Mouse (Mus musculus): Measurements from ENCODE around the gene Mgat2. TPM values are rescaled to one million over a fixed set of nuclear protein-coding genes. Genes with fewer than 3 reads are reported as not detected.
"Not testable (repeated sequence)": the region's sequence is repeated elsewhere in the genome, so short reads cannot be mapped to it uniquely, and the experiment has no call there.

Mgat2 gene
- polyA plus RNA-seq, 1 experiment from 2014 or later = 28.3 TPM

- H3K27me3 ChIP-seq (ENCODE audit: poor library complexity, severe bottlenecking); DNase-seq (ENCODE audit: extremely low spot score, low spot score); H3K27ac ChIP-seq; H3K9me3 ChIP-seq; H3K4me3 ChIP-seq; H3K4me1 ChIP-seq: not testable (repeated sequence)
- peaks cover 24% of the 10 kb centered on the region for H3K36me3 ChIP-seq (replicated peaks)
- WGBS = 86% methylated on average over 2 of the region's 2 CpGs
These were observed 23.3 kb upstream of the Mgat2 start for GRCm38 (mm10) chr12:69160677-69161076.

GRCm38 (mm10) chr12:69163586-69163985 lies 20.4 kb upstream of the Mgat2 start:
- DNase-seq (ENCODE audit: extremely low spot score, low spot score); H3K27me3 ChIP-seq (ENCODE audit: poor library complexity, severe bottlenecking); H3K4me1 ChIP-seq; H3K4me3 ChIP-seq; H3K36me3 ChIP-seq (replicated peaks); H3K27ac ChIP-seq; H3K9me3 ChIP-seq: not testable (repeated sequence)
- WGBS = 89% methylated on average over 4 of the region's 4 CpGs

GRCm38 (mm10) chr12:69164904-69165303 lies 19.1 kb upstream of the Mgat2 start:
- no peak for DNase-seq (ENCODE audit: extremely low spot score, low spot score)
- WGBS = 66% methylated on average over 3 of the region's 3 CpGs
- peaks cover 19% of the 10 kb centered on the region for H3K4me1 ChIP-seq
- no peaks in the 10 kb centered on the region for H3K36me3 ChIP-seq (replicated peaks)
- H3K27ac ChIP-seq = no peak overlapping the region
- H3K9me3 ChIP-seq = no peaks in the 10 kb centered on the region
- H3K4me3 ChIP-seq = no peak overlapping the region
- H3K27me3 ChIP-seq (ENCODE audit: poor library complexity, severe bottlenecking) = no peaks in the 10 kb centered on the region

GRCm38 (mm10) chr12:69166861-69167581 lies 16.9 kb upstream of the Mgat2 start:
- WGBS = 70% methylated on average over 8 of the region's 8 CpGs
- H3K27me3 ChIP-seq (ENCODE audit: poor library complexity, severe bottlenecking); DNase-seq (ENCODE audit: extremely low spot score, low spot score); H3K9me3 ChIP-seq; H3K4me3 ChIP-seq; H3K36me3 ChIP-seq (replicated peaks); H3K27ac ChIP-seq: not testable (repeated sequence)
- H3K4me1 ChIP-seq = peaks cover 26% of the 10 kb centered on the region

- H3K9me3 ChIP-seq = no peaks in the 10 kb centered on the region
- H3K36me3 ChIP-seq (replicated peaks) = peaks cover 11% of the 10 kb centered on the region
- H3K27me3 ChIP-seq (ENCODE audit: poor library complexity, severe bottlenecking) = no peaks in the 10 kb centered on the region
- H3K4me1 ChIP-seq = peaks cover 26% of the 10 kb centered on the region
- DNase-seq (ENCODE audit: extremely low spot score, low spot score) = no peak
- H3K4me3 ChIP-seq = peak overlapping the region; percentile 94
- peak overlapping the region; percentile 99 for H3K27ac ChIP-seq
- WGBS = 9% methylated on average over 18 of the region's 18 CpGs
These were observed 16.1 kb upstream of the Mgat2 start for GRCm38 (mm10) chr12:69167656-69168460.

GRCm38 (mm10) chr12:69168461-69169106 lies 15.4 kb upstream of the Mgat2 start, which contains the start of gene Lrr1:
TSS of gene Lrr1 (plus strand) at chr12:69168814.
- under 1% methylated on average over 40 of the region's 40 CpGs for WGBS
- H3K4me1 ChIP-seq = peaks cover 26% of the 10 kb centered on the region

GRCm38 (mm10) chr12:69171307-69171706 lies 12.7 kb upstream of the Mgat2 start:
- 99% methylated on average over 2 of the region's 2 CpGs for WGBS
- Histone ChIP-seq H3K4me3 (no peak overlapping the region), H3K36me3 (replicated peaks) (peaks cover 45% of the 10 kb centered on the region), H3K9me3 (no peaks in the 10 kb centered on the region), H3K4me1 (peaks cover 26% of the 10 kb centered on the region), H3K27ac (no peak overlapping the region), H3K27me3 (ENCODE audit: poor library complexity, severe bottlenecking) (no peaks in the 10 kb centered on the region)
- no peak for DNase-seq (ENCODE audit: extremely low spot score, low spot score)

More at GRCm38 (mm10) chr12:69168461-69169106, 15.4 kb upstream of the Mgat2 start, which contains the start of gene Lrr1:
- peaks cover 18% of the 10 kb centered on the region for H3K36me3 ChIP-seq (replicated peaks)
- peak within 1 kb of the TSS; percentile 94 for H3K4me3 ChIP-seq
- peak within 1 kb of the TSS; percentile 99 for H3K27ac ChIP-seq
- no peaks in the 10 kb centered on the region for H3K27me3 ChIP-seq (ENCODE audit: poor library complexity, severe bottlenecking)
- H3K9me3 ChIP-seq = no peaks in the 10 kb centered on the region
- peak; percentile 88 for DNase-seq (ENCODE audit: extremely low spot score, low spot score)

- Histone ChIP-seq H3K4me3 (no peak overlapping the region), H3K27ac (no peak overlapping the region), H3K4me1 (0 out of 2 replicates have a peak, but pooled peaks cover 3% of the 10 kb centered on the region), H3K9me3 (no peaks in the 10 kb centered on the region), H3K36me3 (replicated peaks) (peaks cover 83% of the 10 kb centered on the region), H3K27me3 (ENCODE audit: poor library complexity, severe bottlenecking) (no peaks in the 10 kb centered on the region)
- 94% methylated on average over 3 of the region's 3 CpGs for WGBS
- DNase-seq (ENCODE audit: extremely low spot score, low spot score) = no peak
These were observed 8.0 kb upstream of the Mgat2 start for GRCm38 (mm10) chr12:69175975-69176374.

- Histone ChIP-seq H3K4me1 (peaks cover 2% of the 10 kb centered on the region; the same call in 1 of the 2 replicates), H3K9me3 (no peaks in the 10 kb centered on the region), H3K27me3 (ENCODE audit: poor library complexity, severe bottlenecking) (no peaks in the 10 kb centered on the region), H3K27ac (no peak overlapping the region), H3K36me3 (replicated peaks) (peaks cover 91% of the 10 kb centered on the region), H3K4me3 (no peak overlapping the region)
- DNase-seq (ENCODE audit: extremely low spot score, low spot score) = no peak
- 87% methylated on average over 3 of the region's 3 CpGs for WGBS
These were observed 6.4 kb upstream of the Mgat2 start for GRCm38 (mm10) chr12:69177526-69177925.

- 78% methylated on average over 12 of the region's 12 CpGs for WGBS
- no peak for DNase-seq (ENCODE audit: extremely low spot score, low spot score)
- Histone ChIP-seq H3K27ac (no peak overlapping the region), H3K4me1 (peaks cover 10% of the 10 kb centered on the region), H3K36me3 (replicated peaks) (peaks cover 74% of the 10 kb centered on the region), H3K27me3 (ENCODE audit: poor library complexity, severe bottlenecking) (no peaks in the 10 kb centered on the region), H3K4me3 (no peak overlapping the region), H3K9me3 (no peaks in the 10 kb centered on the region)
These were observed 4.6 kb upstream of the Mgat2 start for GRCm38 (mm10) chr12:69179371-69179770.

GRCm38 (mm10) chr12:69181800-69182199 lies 2.2 kb upstream of the Mgat2 start:
- 91% methylated on average over 4 of the region's 4 CpGs for WGBS
- H3K4me3 ChIP-seq = no peak overlapping the region
- no peaks in the 10 kb centered on the region for H3K9me3 ChIP-seq
- H3K27me3 ChIP-seq (ENCODE audit: poor library complexity, severe bottlenecking) = no peaks in the 10 kb centered on the region
- no peak overlapping the region for H3K27ac ChIP-seq
- no peak for DNase-seq (ENCODE audit: extremely low spot score, low spot score)
- H3K4me1 ChIP-seq = peaks cover 31% of the 10 kb centered on the region
- H3K36me3 ChIP-seq (replicated peaks) = peaks cover 53% of the 10 kb centered on the region

GRCm38 (mm10) chr12:69184342-69185295 lies 662 bp downstream of the Mgat2 start:
- peak overlapping the region; percentile 95 for H3K27ac ChIP-seq
- DNase-seq (ENCODE audit: extremely low spot score, low spot score) = peak; percentile 61
- H3K27me3 ChIP-seq (ENCODE audit: poor library complexity, severe bottlenecking) = no peaks in the 10 kb centered on the region
- peak overlapping the region; percentile 89 for H3K4me3 ChIP-seq
- no peaks in the 10 kb centered on the region for H3K9me3 ChIP-seq
- peaks cover 38% of the 10 kb centered on the region for H3K4me1 ChIP-seq
- WGBS = 3% methylated on average over 82 of the region's 86 CpGs
- peaks cover 50% of the 10 kb centered on the region for H3K36me3 ChIP-seq (replicated peaks)
